Mouse (Mus musculus): ENCODE results near the gene Hhat. TPM values are rescaled to one million over a fixed set of nuclear protein-coding genes. Genes with fewer than 3 reads are reported as not detected.
A peak's percentile ranks its signal among the peaks of the same experiment; 100 is the strongest.

Hhat gene
- total RNA-seq, 1 experiment from 2014 or later: 3.4 TPM

- ATAC-seq (replicated peaks in 1 of 2; ENCODE audit: insufficient read depth in 1 of 2, low FRiP score in 2 of 2, low TSS enrichment in 1 of 2, low read depth in 1 of 2, poor library complexity in 2 of 2, severe bottlenecking in 2 of 2): no peak
Measured at GRCm38 (mm10) chr1:192700339-192701073, 70.5 kb downstream of the Hhat start.

GRCm38 (mm10) chr1:192699101-192699500 lies 71.9 kb downstream of the Hhat start:
- ATAC-seq (replicated peaks in 1 of 2; ENCODE audit: insufficient read depth in 1 of 2, low FRiP score in 2 of 2, low TSS enrichment in 1 of 2, low read depth in 1 of 2, poor library complexity in 2 of 2, severe bottlenecking in 2 of 2): no peak

- no peak for ATAC-seq (replicated peaks in 1 of 2; ENCODE audit: insufficient read depth in 1 of 2, low FRiP score in 2 of 2, low TSS enrichment in 1 of 2, low read depth in 1 of 2, poor library complexity in 2 of 2, severe bottlenecking in 2 of 2)
Measured at GRCm38 (mm10) chr1:192696371-192696863, 74.6 kb downstream of the Hhat start.

- no peak for ATAC-seq (replicated peaks in 1 of 2; ENCODE audit: insufficient read depth in 1 of 2, low FRiP score in 2 of 2, low TSS enrichment in 1 of 2, low read depth in 1 of 2, poor library complexity in 2 of 2, severe bottlenecking in 2 of 2)
Measured at GRCm38 (mm10) chr1:192693644-192694043, 77.4 kb downstream of the Hhat start.

- no peak for ATAC-seq (replicated peaks in 1 of 2; ENCODE audit: insufficient read depth in 1 of 2, low FRiP score in 2 of 2, low TSS enrichment in 1 of 2, low read depth in 1 of 2, poor library complexity in 2 of 2, severe bottlenecking in 2 of 2)
Measured at GRCm38 (mm10) chr1:192692982-192693381, 78.0 kb downstream of the Hhat start.

- ATAC-seq (replicated peaks in 1 of 2; ENCODE audit: insufficient read depth in 1 of 2, low FRiP score in 2 of 2, low TSS enrichment in 1 of 2, low read depth in 1 of 2, poor library complexity in 2 of 2, severe bottlenecking in 2 of 2): no peak
Measured at GRCm38 (mm10) chr1:192682219-192682951, 88.6 kb downstream of the Hhat start.

- no peak for ATAC-seq (replicated peaks in 1 of 2; ENCODE audit: insufficient read depth in 1 of 2, low FRiP score in 2 of 2, low TSS enrichment in 1 of 2, low read depth in 1 of 2, poor library complexity in 2 of 2, severe bottlenecking in 2 of 2)
Measured at GRCm38 (mm10) chr1:192677236-192677635, 93.8 kb downstream of the Hhat start.

GRCm38 (mm10) chr1:192663608-192664007 lies 107.4 kb downstream of the Hhat start:
- no peak for ATAC-seq (replicated peaks in 1 of 2; ENCODE audit: insufficient read depth in 1 of 2, low FRiP score in 2 of 2, low TSS enrichment in 1 of 2, low read depth in 1 of 2, poor library complexity in 2 of 2, severe bottlenecking in 2 of 2)

GRCm38 (mm10) chr1:192663092-192663491 lies 107.9 kb downstream of the Hhat start:
- no peak for ATAC-seq (replicated peaks in 1 of 2; ENCODE audit: insufficient read depth in 1 of 2, low FRiP score in 2 of 2, low TSS enrichment in 1 of 2, low read depth in 1 of 2, poor library complexity in 2 of 2, severe bottlenecking in 2 of 2)

- peak in 1 of 2 experiments; percentile 32; a peak in 1 of 4 replicates for ATAC-seq (replicated peaks in 1 of 2; ENCODE audit: insufficient read depth in 1 of 2, low FRiP score in 2 of 2, low TSS enrichment in 1 of 2, low read depth in 1 of 2, poor library complexity in 2 of 2, severe bottlenecking in 2 of 2)
Measured at GRCm38 (mm10) chr1:192661612-192662011, 109.4 kb downstream of the Hhat start.

GRCm38 (mm10) chr1:192657417-192657816 lies 113.6 kb downstream of the Hhat start:
- no peak for ATAC-seq (replicated peaks in 1 of 2; ENCODE audit: insufficient read depth in 1 of 2, low FRiP score in 2 of 2, low TSS enrichment in 1 of 2, low read depth in 1 of 2, poor library complexity in 2 of 2, severe bottlenecking in 2 of 2)

GRCm38 (mm10) chr1:192651981-192652605 lies 118.9 kb downstream of the Hhat start:
- no peak for ATAC-seq (replicated peaks in 1 of 2; ENCODE audit: insufficient read depth in 1 of 2, low FRiP score in 2 of 2, low TSS enrichment in 1 of 2, low read depth in 1 of 2, poor library complexity in 2 of 2, severe bottlenecking in 2 of 2)

GRCm38 (mm10) chr1:192650586-192650985 lies 120.4 kb downstream of the Hhat start:
- ATAC-seq (replicated peaks in 1 of 2; ENCODE audit: insufficient read depth in 1 of 2, low FRiP score in 2 of 2, low TSS enrichment in 1 of 2, low read depth in 1 of 2, poor library complexity in 2 of 2, severe bottlenecking in 2 of 2): no peak

- ATAC-seq (replicated peaks in 1 of 2; ENCODE audit: insufficient read depth in 1 of 2, low FRiP score in 2 of 2, low TSS enrichment in 1 of 2, low read depth in 1 of 2, poor library complexity in 2 of 2, severe bottlenecking in 2 of 2): no peak
Measured at GRCm38 (mm10) chr1:192650023-192650422, 121.0 kb downstream of the Hhat start.

GRCm38 (mm10) chr1:192649233-192649632 lies 121.8 kb downstream of the Hhat start:
- ATAC-seq (replicated peaks in 1 of 2; ENCODE audit: insufficient read depth in 1 of 2, low FRiP score in 2 of 2, low TSS enrichment in 1 of 2, low read depth in 1 of 2, poor library complexity in 2 of 2, severe bottlenecking in 2 of 2): no peak

GRCm38 (mm10) chr1:192647361-192647760 lies 123.7 kb downstream of the Hhat start:
- no peak for ATAC-seq (replicated peaks in 1 of 2; ENCODE audit: insufficient read depth in 1 of 2, low FRiP score in 2 of 2, low TSS enrichment in 1 of 2, low read depth in 1 of 2, poor library complexity in 2 of 2, severe bottlenecking in 2 of 2)

- no peak for ATAC-seq (replicated peaks in 1 of 2; ENCODE audit: insufficient read depth in 1 of 2, low FRiP score in 2 of 2, low TSS enrichment in 1 of 2, low read depth in 1 of 2, poor library complexity in 2 of 2, severe bottlenecking in 2 of 2)
Measured at GRCm38 (mm10) chr1:192642126-192642525, 128.9 kb downstream of the Hhat start.

GRCm38 (mm10) chr1:192639175-192639574 lies 131.8 kb downstream of the Hhat start:
- no peak for ATAC-seq (replicated peaks in 1 of 2; ENCODE audit: insufficient read depth in 1 of 2, low FRiP score in 2 of 2, low TSS enrichment in 1 of 2, low read depth in 1 of 2, poor library complexity in 2 of 2, severe bottlenecking in 2 of 2)
